Mouse (Mus musculus): ENCODE results near the gene Wdr19. TPM values are rescaled to one million over a fixed set of nuclear protein-coding genes. Genes with fewer than 3 reads are reported as not detected.

Gene Wdr19
- polyA plus RNA-seq, 1 experiment from 2014 or later, result 9.2 TPM

GRCm38 (mm10) chr5:65181160-65181793 is 18.2 kb upstream of the Wdr19 start:
- ATAC-seq (replicated peaks; ENCODE audit: low FRiP score, low TSS enrichment, low read depth) (no peak), DNase-seq (ENCODE audit: low spot score) (no peak)
- no peaks in the 10 kb centered on the region for H3K9me3 ChIP-seq (ENCODE audit: control insufficient read depth, low read length)
- H3K4me1 ChIP-seq (replicated peaks; ENCODE audit: control insufficient read depth, insufficient read depth, low read length), result peaks cover 10% of the 10 kb centered on the region
- no peak overlapping the region for H3K4me2 ChIP-seq (ENCODE audit: low read length)
- H3K9ac ChIP-seq (ENCODE audit: low read length), result no peak overlapping the region
- H3K4me3 ChIP-seq (ENCODE audit: low read depth, low read length), result no peak overlapping the region
- H3K27ac ChIP-seq (ENCODE audit: low read depth), result no peak overlapping the region
- no peaks in the 10 kb centered on the region for H3K27me3 ChIP-seq (replicated peaks; ENCODE audit: control insufficient read depth, insufficient read depth, low read length)
- 83% methylated on average over 21 of the region's 21 CpGs for whole genome bisulfite sequencing
- no peaks in the 10 kb centered on the region for H3K36me3 ChIP-seq (ENCODE audit: control insufficient read depth, insufficient read depth, low read length)

GRCm38 (mm10) chr5:65181794-65182169 is 17.7 kb upstream of the Wdr19 start:
- Histone ChIP-seq H3K4me3 (ENCODE audit: low read depth, low read length) (no peak overlapping the region), H3K4me1 (replicated peaks; ENCODE audit: control insufficient read depth, insufficient read depth, low read length) (peaks cover 7% of the 10 kb centered on the region), H3K27me3 (replicated peaks; ENCODE audit: control insufficient read depth, insufficient read depth, low read length) (no peaks in the 10 kb centered on the region), H3K27ac (ENCODE audit: low read depth) (no peak overlapping the region), H3K9me3 (ENCODE audit: control insufficient read depth, low read length) (no peaks in the 10 kb centered on the region), H3K4me2 (ENCODE audit: low read length) (no peak overlapping the region), H3K36me3 (ENCODE audit: control insufficient read depth, insufficient read depth, low read length) (no peaks in the 10 kb centered on the region), H3K9ac (ENCODE audit: low read length) (no peak overlapping the region)
- ATAC-seq (replicated peaks; ENCODE audit: low FRiP score, low TSS enrichment, low read depth) (no peak), DNase-seq (ENCODE audit: low spot score) (no peak)
- 84% methylated on average over 4 of the region's 4 CpGs for WGBS

GRCm38 (mm10) chr5:65182268-65182667 is 17.2 kb upstream of the Wdr19 start:
- no peak overlapping the region for H3K27ac ChIP-seq (ENCODE audit: low read depth)
- DNase-seq (ENCODE audit: low spot score), result no peak
- H3K9me3 ChIP-seq (ENCODE audit: control insufficient read depth, low read length), result no peaks in the 10 kb centered on the region
- no peaks in the 10 kb centered on the region for H3K27me3 ChIP-seq (replicated peaks; ENCODE audit: control insufficient read depth, insufficient read depth, low read length)
- no peak overlapping the region for H3K4me3 ChIP-seq (ENCODE audit: low read depth, low read length)
- 86% methylated on average over 1 of the region's 1 CpGs for WGBS
- peaks cover 2% of the 10 kb centered on the region for H3K4me1 ChIP-seq (replicated peaks; ENCODE audit: control insufficient read depth, insufficient read depth, low read length)
- no peaks in the 10 kb centered on the region for H3K36me3 ChIP-seq (ENCODE audit: control insufficient read depth, insufficient read depth, low read length)
- ATAC-seq (replicated peaks; ENCODE audit: low FRiP score, low TSS enrichment, low read depth), result no peak
- no peak overlapping the region for H3K9ac ChIP-seq (ENCODE audit: low read length)
- no peak overlapping the region for H3K4me2 ChIP-seq (ENCODE audit: low read length)

- Histone ChIP-seq H3K4me2 (ENCODE audit: low read length) (no peak overlapping the region), H3K36me3 (ENCODE audit: control insufficient read depth, insufficient read depth, low read length) (no peaks in the 10 kb centered on the region), H3K4me1 (replicated peaks; ENCODE audit: control insufficient read depth, insufficient read depth, low read length) (no peaks in the 10 kb centered on the region), H3K9ac (ENCODE audit: low read length) (no peak overlapping the region), H3K4me3 (ENCODE audit: low read depth, low read length) (no peak overlapping the region), H3K9me3 (ENCODE audit: control insufficient read depth, low read length) (no peaks in the 10 kb centered on the region), H3K27ac (ENCODE audit: low read depth) (no peak overlapping the region), H3K27me3 (replicated peaks; ENCODE audit: control insufficient read depth, insufficient read depth, low read length) (no peaks in the 10 kb centered on the region)
- no peak for ATAC-seq (replicated peaks; ENCODE audit: low FRiP score, low TSS enrichment, low read depth)
- WGBS, result 88% methylated on average over 5 of the region's 5 CpGs
- DNase-seq (ENCODE audit: low spot score), result no peak
These were observed 7.9 kb upstream of the Wdr19 start for GRCm38 (mm10) chr5:65191601-65192000.

- no peaks in the 10 kb centered on the region for H3K27me3 ChIP-seq (replicated peaks; ENCODE audit: control insufficient read depth, insufficient read depth, low read length)
- no peak overlapping the region for H3K4me2 ChIP-seq (ENCODE audit: low read length)
- H3K9ac ChIP-seq (ENCODE audit: low read length), result no peak overlapping the region
- H3K4me1 ChIP-seq (replicated peaks; ENCODE audit: control insufficient read depth, insufficient read depth, low read length), result no peaks in the 10 kb centered on the region
- no peak for ATAC-seq (replicated peaks; ENCODE audit: low FRiP score, low TSS enrichment, low read depth)
- no peak for DNase-seq (ENCODE audit: low spot score)
- no peaks in the 10 kb centered on the region for H3K9me3 ChIP-seq (ENCODE audit: control insufficient read depth, low read length)
- H3K4me3 ChIP-seq (ENCODE audit: low read depth, low read length), result no peak overlapping the region
- H3K27ac ChIP-seq (ENCODE audit: low read depth), result no peak overlapping the region
- H3K36me3 ChIP-seq (ENCODE audit: control insufficient read depth, insufficient read depth, low read length), result no peaks in the 10 kb centered on the region
- 88% methylated on average over 9 of the region's 9 CpGs for WGBS
These were observed 5.1 kb upstream of the Wdr19 start for GRCm38 (mm10) chr5:65194441-65194840.

GRCm38 (mm10) chr5:65204726-65205125 is 5.2 kb downstream of the Wdr19 start:
- no peaks in the 10 kb centered on the region for H3K27me3 ChIP-seq (replicated peaks; ENCODE audit: control insufficient read depth, insufficient read depth, low read length)
- no peak for ATAC-seq (replicated peaks; ENCODE audit: low FRiP score, low TSS enrichment, low read depth)
- no peaks in the 10 kb centered on the region for H3K36me3 ChIP-seq (ENCODE audit: control insufficient read depth, insufficient read depth, low read length)
- 0 out of 2 replicates have a peak, but pooled peaks cover 5% of the 10 kb centered on the region for H3K4me1 ChIP-seq (replicated peaks; ENCODE audit: control insufficient read depth, insufficient read depth, low read length)
- H3K9ac ChIP-seq (ENCODE audit: low read length), result no peak overlapping the region
- no peak for DNase-seq (ENCODE audit: low spot score)
- 90% methylated on average over 2 of the region's 2 CpGs for WGBS
- H3K9me3 ChIP-seq (ENCODE audit: control insufficient read depth, low read length), result no peaks in the 10 kb centered on the region
- H3K4me2 ChIP-seq (ENCODE audit: low read length), result no peak overlapping the region
- no peak overlapping the region for H3K4me3 ChIP-seq (ENCODE audit: low read depth, low read length)
- no peak overlapping the region for H3K27ac ChIP-seq (ENCODE audit: low read depth)

- no peak overlapping the region for H3K4me3 ChIP-seq (ENCODE audit: low read depth, low read length)
- WGBS, result 32% methylated on average over 7 of the region's 7 CpGs
- DNase-seq (ENCODE audit: low spot score) (peak; percentile 55), ATAC-seq (replicated peaks; ENCODE audit: low FRiP score, low TSS enrichment, low read depth) (no peak)
- no peaks in the 10 kb centered on the region for H3K36me3 ChIP-seq (ENCODE audit: control insufficient read depth, insufficient read depth, low read length)
- no peaks in the 10 kb centered on the region for H3K27me3 ChIP-seq (replicated peaks; ENCODE audit: control insufficient read depth, insufficient read depth, low read length)
- H3K4me1 ChIP-seq (replicated peaks; ENCODE audit: control insufficient read depth, insufficient read depth, low read length), result no peaks in the 10 kb centered on the region
- no peak overlapping the region for H3K27ac ChIP-seq (ENCODE audit: low read depth)
- H3K9me3 ChIP-seq (ENCODE audit: control insufficient read depth, low read length), result no peaks in the 10 kb centered on the region
- H3K9ac ChIP-seq (ENCODE audit: low read length), result no peak overlapping the region
- H3K4me2 ChIP-seq (ENCODE audit: low read length), result no peak overlapping the region
These were observed 13.8 kb downstream of the Wdr19 start for GRCm38 (mm10) chr5:65213321-65213720.

- ATAC-seq (replicated peaks; ENCODE audit: low FRiP score, low TSS enrichment, low read depth), result no peak
- WGBS, result 87% methylated on average over 11 of the region's 11 CpGs
- no peak overlapping the region for H3K9ac ChIP-seq (ENCODE audit: low read length)
- H3K4me1 ChIP-seq (replicated peaks; ENCODE audit: control insufficient read depth, insufficient read depth, low read length), result no peaks in the 10 kb centered on the region
- no peak overlapping the region for H3K4me2 ChIP-seq (ENCODE audit: low read length)
- no peaks in the 10 kb centered on the region for H3K36me3 ChIP-seq (ENCODE audit: control insufficient read depth, insufficient read depth, low read length)
- DNase-seq (ENCODE audit: low spot score), result no peak
- H3K4me3 ChIP-seq (ENCODE audit: low read depth, low read length), result no peak overlapping the region
- H3K9me3 ChIP-seq (ENCODE audit: control insufficient read depth, low read length), result no peaks in the 10 kb centered on the region
- H3K27me3 ChIP-seq (replicated peaks; ENCODE audit: control insufficient read depth, insufficient read depth, low read length), result no peaks in the 10 kb centered on the region
- H3K27ac ChIP-seq (ENCODE audit: low read depth), result no peak overlapping the region
These were observed 18.1 kb downstream of the Wdr19 start for GRCm38 (mm10) chr5:65217305-65218269.

All from intestine, embryonic 14.5 days (tissue).